Mouse (Mus musculus) embryo, embryonic 10 days (tissue): ENCODE data around the gene Proser3.

Experiments
- DNase-seq: peaks from one replicate; pipeline ENCODE4 v3.0.0-alpha.2; 2015; ENCODE audit warnings: low spot score

The Proser3 gene

DNA sequence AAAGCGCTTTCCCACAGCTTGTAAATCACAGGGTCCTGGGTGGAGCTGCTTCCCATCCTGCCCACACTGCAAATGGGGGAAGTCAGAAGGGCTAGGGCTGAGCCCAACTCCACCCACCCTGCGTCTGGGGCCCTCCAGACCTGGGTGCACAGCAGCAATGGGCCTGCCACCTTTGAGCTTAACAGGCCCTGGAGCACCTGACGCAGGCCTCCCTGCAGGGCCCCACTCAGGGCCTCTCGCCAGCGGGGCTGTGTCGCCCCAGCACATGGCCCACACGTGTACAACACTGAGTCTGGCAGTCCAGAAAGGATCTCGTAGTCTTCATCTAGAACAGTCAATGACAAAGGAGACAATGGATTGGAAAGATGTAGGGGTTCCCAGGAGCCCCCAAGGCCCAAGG is 27.9 kb upstream of the Proser3 start:
- no peak for DNase-seq

DNA sequence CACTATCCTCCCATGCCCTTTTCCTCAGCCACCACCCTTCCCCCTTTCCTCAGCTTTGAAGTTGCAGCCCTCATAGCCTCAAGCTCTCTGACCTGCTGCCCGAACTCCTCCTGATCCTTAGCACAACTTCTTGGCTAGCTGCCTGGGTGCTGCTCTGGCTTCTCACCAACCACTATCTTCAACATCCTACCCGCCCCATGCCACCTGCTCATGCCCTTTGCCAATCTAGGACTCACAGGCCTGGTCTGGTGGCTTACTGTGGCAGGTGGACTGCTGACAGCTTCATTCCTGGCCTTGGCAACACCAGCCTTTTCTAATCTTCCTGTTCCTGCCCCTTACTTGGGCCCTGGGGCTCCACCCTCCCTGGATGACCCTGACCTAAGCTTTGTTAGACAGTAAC is 20.9 kb upstream of the Proser3 start:
- no peak for DNase-seq

DNA sequence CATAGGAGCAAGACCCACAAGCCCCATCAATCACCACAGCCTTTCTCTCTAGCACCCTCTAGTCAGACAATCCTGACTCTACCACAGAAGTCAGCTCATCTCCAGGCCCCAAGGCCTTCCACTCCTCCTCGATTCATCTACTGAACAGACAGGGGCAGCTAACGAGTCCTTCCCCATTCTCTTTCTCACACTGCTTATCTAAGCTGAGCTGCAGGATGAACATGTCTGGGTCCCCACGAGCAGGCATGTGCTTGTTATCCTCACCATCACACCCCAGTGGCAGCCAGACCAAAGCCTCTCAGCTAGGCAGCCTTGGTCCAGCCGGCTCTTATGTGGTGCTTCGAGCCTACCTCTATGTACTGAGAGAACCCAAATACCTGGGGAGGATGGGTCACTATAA is 20.3 kb upstream of the Proser3 start:
- DNase-seq: no peak

DNA sequence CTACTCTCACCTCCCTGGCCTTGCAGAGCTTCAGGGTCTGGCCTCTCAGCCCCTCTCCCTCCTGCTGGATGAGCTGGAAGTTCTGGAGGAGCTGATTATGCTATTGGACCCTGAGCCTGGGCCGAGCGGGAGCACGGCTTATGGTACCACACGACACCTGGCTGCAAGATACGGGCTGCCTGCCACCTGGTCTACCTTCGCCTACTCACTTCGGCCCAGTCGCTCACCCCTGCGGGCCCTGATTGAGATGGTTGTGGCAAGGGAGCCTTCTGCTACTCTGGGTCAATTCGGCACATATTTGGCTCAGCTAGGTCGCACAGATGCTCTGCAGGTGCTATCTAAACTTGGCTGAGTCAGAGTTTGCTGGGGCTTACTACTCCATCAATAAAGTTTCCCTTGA is 15.5 kb upstream of the Proser3 start:
- no peak for DNase-seq

DNA sequence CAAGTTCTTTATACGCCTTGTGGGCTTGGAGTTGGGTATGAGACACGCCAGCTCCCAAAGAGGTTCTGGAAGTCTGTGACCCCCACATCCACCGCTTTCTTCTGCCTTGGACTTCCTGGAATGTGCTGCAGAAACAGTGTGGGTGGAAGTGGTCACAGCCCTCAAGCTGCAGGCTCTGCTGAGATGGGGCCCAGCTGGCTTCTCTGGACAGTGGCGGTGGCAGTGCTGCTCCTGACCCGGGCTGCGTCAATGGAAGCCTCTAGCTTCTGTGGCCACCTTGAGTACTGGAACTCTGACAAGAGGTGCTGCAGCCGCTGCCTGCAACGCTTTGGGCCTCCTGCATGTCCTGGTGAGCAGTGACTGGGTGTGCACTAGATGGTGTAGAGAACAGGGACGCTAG is 13.9 kb upstream of the Proser3 start:
- no peak for DNase-seq

DNA sequence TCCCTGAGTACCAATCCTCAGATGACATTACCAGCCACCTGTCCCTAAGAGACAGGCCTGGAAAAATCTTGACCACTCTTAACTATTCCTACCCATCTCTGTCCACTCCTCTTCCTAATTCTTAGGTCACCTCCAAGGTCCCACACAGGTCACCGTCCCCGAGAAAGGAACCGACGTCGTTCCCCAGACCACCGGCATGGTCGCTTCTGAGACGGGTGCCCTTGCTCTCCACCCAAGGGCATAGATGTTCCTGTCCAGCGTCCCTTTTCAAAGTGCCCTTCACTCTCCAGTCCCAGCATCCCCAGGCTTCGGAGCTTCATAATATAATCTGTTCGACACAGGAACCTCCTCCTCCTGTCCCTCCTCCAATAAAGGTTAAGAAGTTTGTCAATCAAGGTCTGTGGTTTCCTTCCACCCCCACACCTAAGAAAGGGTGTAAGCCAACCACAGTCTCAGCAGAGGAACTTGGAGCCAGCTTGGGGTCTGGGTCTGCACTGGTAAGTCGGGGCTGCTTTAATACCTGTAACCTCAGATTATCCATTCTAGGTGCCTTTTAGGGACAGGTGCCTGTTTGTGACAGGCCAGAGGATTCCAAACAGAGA is 13.0 kb upstream of the Proser3 start, which contains the start of gene Igflr1:
Gene Igflr1, plus strand, starts transcription at position 458 of the 602 bp plus-strand sequence.
- DNase-seq: no peak

DNA sequence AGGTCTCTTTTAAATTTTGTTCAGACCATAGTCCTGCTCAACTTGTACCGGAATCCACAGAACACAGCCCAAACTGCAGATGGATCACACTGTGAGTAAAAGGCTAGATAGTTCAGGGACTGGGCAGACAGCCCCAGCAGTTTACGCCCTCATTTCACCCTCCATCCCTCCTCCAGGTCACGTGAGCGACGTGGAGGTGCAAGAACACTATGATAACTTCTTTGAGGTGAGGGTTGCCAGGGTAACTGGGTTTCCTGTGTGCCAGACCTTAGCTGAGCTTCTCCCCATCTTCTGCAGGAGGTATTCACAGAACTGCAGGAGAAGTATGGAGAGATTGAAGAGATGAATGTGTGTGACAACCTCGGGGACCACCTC is 11.8 kb upstream of the Proser3 start:
- no peak for DNase-seq

DNA sequence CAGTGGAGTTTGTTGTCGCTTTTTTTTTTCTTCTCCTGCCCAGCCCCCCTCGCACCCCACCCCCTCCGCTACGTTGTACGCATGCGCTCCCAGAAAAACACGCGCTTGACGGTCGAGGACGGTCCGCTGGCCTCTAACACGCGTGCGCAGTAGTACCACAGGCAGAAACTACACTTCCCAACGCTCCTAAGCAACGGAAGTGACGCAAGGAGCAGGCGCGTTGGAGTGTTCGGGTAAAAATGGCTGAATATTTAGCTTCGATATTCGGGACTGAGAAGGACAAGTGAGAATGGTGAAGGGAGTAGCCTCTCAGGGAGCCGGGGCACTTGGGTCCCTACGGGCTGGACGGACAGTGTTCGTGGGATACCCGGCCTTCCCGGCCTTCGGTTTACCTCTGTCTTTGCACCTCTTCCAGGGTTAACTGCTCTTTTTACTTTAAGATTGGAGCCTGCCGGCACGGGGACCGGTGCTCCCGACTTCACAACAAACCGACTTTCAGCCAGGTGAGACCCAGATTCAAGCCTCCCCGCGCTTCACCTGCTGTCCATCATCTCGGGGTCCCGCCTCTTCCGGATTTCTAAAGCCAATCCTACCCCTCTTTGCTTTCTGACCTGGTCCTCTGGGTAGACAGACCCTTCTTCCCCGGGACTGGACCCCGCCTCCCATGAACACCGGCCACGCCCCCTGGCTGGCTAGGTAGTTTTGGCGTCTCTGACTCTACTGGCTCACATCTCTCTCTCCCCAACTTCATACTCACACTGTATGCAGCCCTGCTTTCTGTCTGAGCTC is 11.2 kb upstream of the Proser3 start, which contains the start of the genes U2af1l4, Gm49396 and Psenen:
Gene U2af1l4, plus strand, starts transcription at position 185 of the 789 bp plus-strand sequence.
Gene Gm49396, plus strand, starts transcription at position 228 of the 789 bp plus-strand sequence.
Gene Psenen, minus strand, starts transcription at position 511 of the 789 bp plus-strand sequence.
- DNase-seq: peak; percentile 100

DNA sequence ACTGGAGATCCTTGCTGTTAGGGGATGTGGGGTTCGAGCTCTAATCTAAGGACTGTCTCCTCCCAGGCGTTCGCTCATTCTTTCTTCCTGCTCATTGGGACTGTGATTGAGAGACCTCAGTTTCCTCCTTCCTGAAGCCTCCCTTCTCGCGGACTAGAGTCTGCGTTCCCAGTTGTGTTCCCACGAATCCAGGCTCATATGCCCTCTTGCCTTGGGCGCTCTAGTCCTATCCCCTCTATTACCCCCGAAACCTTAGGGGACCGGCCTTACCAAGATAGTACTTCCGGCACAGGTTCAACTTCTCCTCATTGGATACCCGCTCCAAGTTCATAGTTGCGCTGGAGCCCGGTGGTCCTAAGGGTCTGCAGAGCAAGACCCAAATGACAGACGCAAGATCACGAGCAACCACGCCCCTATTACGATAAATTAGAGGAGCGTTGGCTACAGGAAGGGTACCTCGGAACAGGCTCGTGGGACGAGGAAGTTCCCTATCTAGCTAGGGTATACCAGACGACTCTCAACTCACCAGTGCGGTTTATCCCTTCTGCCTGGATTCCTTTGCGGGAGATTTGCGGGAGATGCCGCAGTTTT is 10.5 kb upstream of the Proser3 start:
- DNase-seq: peak; percentile 62

DNA sequence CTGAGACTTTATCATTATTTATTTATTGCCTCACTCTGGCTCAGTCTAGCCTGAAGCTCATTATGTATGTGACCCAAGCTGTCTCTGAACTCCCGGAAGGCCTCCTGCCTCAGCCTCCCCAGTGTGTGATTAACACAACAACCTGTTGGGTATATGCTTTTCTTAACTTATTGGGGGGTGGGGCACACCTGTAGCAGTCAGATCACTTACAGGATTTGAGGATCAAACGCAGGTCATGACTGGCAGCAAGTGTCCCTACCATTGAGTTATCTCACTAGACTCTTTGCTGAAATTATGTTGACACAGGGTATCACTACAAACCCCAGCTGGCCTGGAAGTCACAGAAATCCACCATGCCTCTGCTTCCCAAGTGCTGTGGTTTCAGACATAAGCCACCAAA is 8.2 kb upstream of the Proser3 start:
- DNase-seq: no peak

DNA sequence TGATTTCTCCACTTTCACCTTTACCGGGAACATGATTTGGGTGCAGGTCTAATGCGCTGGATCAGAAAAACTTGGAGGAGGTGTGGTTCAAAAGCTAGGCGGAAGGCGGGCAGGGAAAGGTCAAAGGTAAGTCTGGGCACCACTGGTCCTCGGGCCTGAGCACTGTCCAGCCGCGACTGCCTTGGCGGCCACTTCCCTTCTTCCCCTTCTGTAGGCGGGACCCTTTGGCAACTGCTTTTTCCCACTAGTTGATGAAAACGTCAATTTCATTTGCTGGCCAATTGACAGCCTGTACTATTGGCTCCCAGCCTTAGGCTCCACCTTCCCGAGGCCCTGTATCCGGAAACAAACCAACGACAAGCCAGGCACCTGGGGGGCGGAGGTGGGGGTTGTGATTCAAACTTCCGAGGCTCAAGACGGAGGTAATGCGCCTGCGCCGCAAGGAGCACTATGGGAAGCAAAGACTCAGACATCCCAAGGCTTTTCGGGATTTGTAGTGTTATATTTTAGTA is 7.4 kb upstream of the Proser3 start, which contains the start of gene Lin37:
Gene Lin37, minus strand, starts transcription at position 396 of the 512 bp plus-strand sequence.
- peak; percentile 96 for DNase-seq

DNA sequence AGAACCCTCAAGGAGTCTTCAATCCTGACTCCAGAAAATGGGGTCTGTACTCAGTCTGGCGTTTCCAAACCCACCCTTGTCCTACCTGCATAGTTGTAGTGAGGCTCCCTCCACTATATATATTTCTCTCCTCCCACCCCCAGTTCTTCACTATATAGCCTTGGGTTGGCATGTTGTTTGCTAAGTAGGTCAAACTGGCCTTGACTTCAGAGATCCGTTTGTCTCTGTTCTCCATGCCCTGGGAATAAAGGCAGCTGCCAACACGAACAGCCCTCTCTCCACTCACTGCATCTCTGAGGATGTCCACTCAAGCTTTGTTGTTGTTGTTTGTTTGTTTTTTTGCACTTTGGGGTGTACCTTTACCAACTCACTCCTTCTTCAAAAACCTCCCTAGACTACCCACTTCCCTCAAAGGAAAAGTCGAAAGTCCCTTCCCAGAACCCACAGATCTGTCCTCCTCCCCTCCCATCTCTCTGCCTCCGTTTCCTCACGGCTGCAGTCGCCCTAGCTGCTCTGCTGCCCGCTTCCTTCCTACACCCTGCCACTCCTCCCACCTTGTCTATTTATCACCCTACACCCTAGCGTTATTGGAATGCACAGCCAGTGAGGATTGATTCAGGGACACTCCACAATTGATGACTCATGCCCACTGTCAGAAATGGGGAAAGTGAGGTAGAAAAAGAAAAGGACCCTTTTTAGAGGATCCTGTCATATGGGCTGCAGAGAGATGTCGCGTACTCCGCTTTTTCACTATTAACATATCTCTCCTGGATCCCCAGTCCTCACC is 6.8 kb upstream of the Proser3 start:
- DNase-seq: no peak

DNA sequence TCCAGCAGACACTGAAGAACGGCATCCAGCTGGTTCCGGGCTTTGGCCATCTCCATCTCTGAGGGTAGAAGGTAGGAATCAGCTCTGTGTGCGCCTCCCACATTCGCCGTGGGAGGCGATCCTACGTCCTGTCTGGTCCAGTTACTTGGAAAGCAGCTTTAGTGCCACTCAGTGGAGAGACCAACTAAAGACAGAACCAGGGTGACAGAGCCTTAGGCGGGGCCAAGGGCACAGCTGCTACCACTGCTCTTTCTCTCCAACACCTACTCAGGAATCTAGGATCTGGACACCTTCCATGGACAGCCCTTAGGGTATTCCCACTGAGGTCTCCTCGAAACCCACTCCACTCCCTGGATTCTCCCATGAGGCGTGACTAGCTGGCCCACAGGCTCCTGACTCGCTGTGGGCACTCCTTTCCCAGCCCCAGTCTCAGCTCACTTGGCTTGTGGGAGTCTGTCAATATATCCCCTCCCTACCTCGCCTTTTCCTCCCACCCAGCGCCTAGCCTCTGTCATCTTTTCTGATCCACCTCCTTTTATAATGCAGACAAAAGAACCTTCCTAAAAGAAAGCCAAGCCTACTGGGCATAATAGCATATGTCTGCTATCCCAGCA is 5.9 kb upstream of the Proser3 start:
- no peak for DNase-seq

DNA sequence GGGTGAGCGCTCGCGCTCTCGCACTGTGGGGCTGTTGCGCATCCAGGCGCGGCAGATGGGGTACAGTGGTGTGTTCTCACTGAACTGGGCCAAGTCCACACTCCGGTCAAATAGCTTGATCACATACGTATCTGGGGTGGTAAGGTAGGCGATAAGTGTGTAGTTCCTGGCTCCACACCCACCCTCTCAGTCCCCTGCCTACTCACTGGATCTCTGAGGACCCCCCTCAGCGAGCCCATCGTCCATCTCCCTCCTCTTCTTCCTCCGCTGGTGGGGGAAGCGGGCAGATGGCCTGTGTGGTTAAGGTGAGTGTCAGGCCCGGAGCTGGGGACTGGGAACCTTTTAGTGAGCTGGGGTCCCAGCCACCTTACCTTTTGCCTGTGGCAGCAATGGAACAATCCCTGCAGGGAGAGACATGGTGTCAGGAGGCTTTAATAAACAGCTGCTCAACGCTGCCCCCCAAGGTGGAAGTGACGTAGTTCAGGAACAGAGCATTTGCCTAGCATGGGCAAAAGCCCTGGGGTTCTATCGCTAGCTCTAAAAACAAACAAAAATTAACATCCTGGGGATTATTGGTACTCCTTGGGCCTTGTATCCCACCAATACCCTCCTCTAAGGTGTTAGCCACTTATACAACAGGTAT is 4.9 kb upstream of the Proser3 start:
- DNase-seq: no peak

DNA sequence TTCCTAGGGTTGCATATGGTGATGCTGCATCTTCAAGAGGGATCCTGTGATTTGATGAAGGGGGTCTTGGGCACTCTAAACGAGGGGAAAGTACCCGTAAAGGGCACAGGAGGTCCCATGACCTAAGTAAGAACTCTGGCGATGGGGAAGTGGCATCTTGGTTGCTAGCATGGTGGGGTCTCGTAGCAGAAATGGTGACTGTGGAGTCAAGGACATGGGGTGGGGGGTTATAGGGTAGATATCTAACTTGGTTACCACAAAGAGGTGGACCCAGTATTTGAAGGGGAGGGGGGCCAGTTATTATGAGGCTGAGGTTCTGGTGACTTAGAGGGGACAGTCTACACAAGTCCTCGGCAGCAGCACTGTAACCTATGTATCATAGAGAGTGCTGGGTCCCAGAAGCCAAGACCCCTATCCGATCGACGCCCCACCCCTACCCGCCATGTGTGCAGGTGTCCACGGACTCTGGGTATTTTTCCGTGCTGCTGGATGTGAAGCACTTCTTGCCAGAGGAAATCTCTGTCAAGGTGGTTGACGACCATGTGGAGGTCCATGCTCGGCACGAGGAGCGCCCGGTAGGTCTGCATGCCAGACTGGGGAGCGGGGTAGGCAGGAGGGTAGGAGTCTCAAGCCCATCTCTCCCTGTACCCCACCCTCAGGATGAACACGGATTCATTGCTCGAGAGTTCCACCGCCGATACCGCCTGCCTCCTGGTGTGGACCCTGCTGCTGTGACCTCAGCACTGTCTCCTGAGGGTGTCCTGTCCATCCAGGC is 1.9 kb upstream of the Proser3 start:
- no peak for DNase-seq

DNA sequence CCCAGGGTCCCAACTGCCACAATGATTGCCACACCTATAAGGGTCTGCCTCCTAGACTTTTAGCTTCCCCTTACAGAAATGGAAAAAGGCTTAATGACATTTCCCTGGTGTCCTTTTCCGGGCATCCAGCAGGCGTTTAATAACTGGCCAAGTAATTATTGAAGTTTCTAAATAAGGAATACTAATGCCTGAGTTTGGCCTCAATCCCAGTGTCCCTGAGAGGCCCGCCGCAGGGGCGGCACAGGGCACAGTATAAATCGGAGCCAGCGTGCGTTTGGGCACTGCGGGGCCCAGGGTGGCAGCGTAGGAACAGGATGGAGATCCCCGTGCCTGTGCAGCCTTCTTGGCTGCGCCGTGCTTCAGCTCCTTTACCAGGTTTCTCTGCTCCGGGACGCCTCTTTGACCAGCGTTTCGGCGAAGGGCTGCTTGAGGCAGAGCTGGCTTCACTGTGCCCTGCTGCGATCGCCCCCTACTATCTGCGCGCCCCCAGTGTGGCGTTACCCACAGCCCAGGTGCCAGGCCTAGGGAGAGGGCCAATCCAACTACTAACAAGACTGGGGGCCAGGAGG is 1.0 kb upstream of the Proser3 start:
- no peak for DNase-seq

DNA sequence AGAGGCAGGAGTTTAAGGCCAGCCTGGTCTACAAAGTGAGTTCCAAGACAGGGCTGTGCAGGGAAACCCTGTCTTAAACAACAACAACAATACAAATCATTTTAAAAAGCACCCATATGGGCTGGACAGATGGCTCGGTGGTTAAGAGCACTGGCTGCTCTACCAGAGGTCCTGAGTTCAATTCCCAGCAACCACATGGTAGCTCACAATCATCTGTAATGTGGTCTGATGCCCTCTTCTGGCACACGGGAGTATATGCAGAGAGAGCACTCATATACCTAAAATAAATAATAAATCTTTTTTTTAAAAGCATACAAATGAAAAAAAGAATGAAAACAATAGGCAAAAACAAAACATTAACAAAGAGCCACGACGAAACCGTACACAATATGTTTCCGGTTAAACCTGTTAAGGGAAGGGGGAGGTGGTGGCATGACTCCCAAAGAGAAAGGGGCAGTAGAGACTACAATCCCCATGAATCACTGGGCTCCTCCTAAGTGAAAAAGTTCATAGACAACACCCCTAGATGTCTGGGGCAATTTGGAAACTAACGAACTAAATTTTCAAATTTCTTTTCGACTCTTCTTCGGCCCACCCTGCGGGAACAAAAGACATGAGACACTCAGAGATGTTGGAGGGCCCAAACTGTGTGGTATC is 526 bp downstream of the Proser3 start:
- DNase-seq: peak; percentile 84

DNA sequence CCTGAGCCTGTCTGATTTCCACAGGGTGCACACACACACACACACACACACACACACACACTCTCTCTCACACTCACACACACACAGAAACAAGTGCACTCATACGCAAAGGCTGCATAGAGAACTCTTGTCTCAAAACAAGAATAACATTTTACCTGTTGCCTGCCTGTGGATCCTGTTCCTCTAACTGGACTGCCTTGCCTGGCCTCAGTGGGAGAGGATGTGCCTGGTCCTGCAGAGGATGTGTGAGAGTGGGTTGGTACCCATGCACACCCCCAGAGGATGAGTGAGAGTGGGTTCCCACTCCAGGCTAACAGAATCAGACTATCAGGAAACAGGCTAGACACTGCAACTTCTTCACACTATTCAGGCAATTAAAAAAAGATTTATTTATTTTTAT is 1.5 kb downstream of the Proser3 start:
- DNase-seq: no peak

DNA sequence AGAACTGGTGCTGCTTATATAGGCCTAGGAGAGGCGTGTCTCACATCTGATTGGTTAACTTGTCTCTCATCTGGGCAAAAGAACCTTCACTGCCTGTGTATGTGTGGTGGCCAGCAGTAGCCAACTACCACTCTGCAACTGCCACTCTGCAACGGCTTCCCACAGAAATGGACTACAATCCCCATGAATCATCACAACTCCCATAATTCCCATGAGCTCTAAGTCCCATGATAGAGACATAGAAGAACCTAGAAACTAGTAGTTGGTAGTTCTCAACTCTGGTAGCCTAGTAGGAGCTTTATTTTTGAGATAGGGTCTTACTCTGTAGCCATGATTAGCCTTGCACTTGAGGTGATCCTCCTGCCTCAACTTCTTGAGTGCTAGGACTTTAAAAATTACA is 2.2 kb downstream of the Proser3 start:
- no peak for DNase-seq
